8 mouse cellular contexts compared by ENCODE assay signal in the genomic region with DNA sequence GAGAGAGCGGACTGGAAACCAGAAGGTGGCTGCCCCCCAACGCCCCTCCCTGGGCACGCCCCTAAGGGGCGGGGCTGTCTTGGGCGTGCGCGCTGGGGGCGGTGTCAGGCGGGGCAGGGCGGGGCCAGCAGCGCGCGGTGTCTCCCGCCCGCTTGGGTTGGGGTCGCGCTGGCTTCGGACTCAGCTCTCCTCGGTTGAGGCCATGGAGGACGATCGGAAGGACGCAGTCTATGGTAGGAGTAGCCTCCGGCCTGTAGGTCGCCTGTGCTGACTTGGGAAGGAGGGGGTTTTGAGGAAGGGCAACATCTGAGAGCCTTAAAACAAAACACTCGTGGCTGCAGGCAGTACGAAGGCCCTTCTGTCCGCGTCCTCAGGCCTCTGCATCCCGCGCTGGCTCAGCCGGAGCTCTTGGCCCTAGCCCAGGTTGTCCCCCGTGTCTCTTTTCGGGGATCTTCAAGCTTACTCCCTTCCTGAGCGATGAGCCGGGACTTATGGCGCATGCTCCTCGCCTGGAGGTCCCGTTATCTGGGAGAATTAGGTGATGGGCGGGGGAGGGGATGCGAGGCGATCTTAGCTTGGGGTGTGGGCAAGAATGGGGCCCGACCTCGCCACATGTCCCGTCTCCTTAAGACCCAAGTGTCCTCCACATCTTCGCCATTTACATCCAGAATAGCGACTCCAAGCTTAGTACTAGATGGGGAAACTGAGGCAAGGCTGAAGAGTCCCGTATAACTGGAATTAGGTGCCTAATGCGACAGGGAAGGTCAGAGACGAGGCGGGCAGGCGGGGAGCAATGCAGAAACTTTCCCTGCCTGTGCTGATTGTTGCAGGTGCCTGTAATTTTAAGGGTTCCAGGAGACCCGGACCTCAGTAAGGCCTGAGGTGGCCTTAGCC. TPM values are rescaled to one million over a fixed set of nuclear protein-coding genes. Genes with fewer than 3 reads are reported as not detected.
DNase-seq lines count a peak whose midpoint lies in the region; TF ChIP-seq lines count a peak whose summit lies in the region.

Slc44a2 (plus strand) TSS at position 80 of the 894 bp plus-strand sequence.

- DNase-seq in adipocyte (ENCODE audit: low spot score), result peak; percentile 80
- peak; percentile 85 for DNase-seq in gastrocnemius, postnatal 10 days
- peak; percentile 92 for DNase-seq in induced T-regulatory cell, adult 2 months (ENCODE audit: low read depth)
- DNase-seq in left cerebral cortex, adult 8-10 months (ENCODE audit: low spot score in 2 of 2), result peak; percentile 49 to 61
- DNase-seq in right cerebral cortex, adult 2 months (ENCODE audit: low spot score in 2 of 2), result peak; percentile 75 to 78
- DNase-seq in urinary bladder, postnatal 10 days (ENCODE audit: low spot score), result peak; percentile 31

- no peaks in the 10 kb centered on the region for H3K27me3 ChIP-seq in megakaryocyte, embryonic 14.5 days (replicated peaks)

- peak; percentile 56; the same call in 1 of the 2 replicates for TF ChIP-seq POLR2A in cortical plate, adult 2 months (IDR thresholded peaks at IDR 0.05; ENCODE audit: extremely low read depth, insufficient read depth, low read length)

- H3K4me1 ChIP-seq in cortical plate, adult 2 months (ENCODE audit: control insufficient read depth, insufficient read depth, low read length), result no peaks in the 10 kb centered on the region
- peaks cover 62% of the 10 kb centered on the region for H3K4me1 ChIP-seq in megakaryocyte, embryonic 14.5 days

- TF ChIP-seq CTCF in cortical plate, adult 2 months (IDR thresholded peaks at IDR 0.05; ENCODE audit: extremely low read depth, insufficient read depth, low read length), result no peak

- H3K4me3 ChIP-seq in cortical plate, adult 2 months (ENCODE audit: insufficient read depth, low read length), result peak within 1 kb of the TSS; percentile 88
- H3K4me3 ChIP-seq in megakaryocyte, embryonic 14.5 days (replicated peaks), result peak within 1 kb of the TSS; percentile 98

- peak within 1 kb of the TSS; percentile 20; the same call in 1 of the 2 replicates for H3K27ac ChIP-seq in cortical plate, adult 2 months (ENCODE audit: insufficient read depth, low read length)

- H3K36me3 ChIP-seq in megakaryocyte, embryonic 14.5 days (replicated peaks; ENCODE audit: low read length), result peaks cover 17% of the 10 kb centered on the region

- no peaks in the 10 kb centered on the region for H3K9me3 ChIP-seq in megakaryocyte, embryonic 14.5 days

RNA-seq across cellular contexts. Expression of gene Slc44a2, which starts in this region (rescaled TPM):
- polyA plus RNA-seq in cortical plate, adult 2 months (2012; rRNA removed), result 54.1 and 55.3 TPM in 2 replicates
- total RNA-seq in gastrocnemius, postnatal 10 days (2021), result 100 to 1,000 TPM; 131 to 140 TPM
- 10 to 100 TPM; 48.0 to 68.9 (median 52.3) TPM for total RNA-seq in left cerebral cortex, adult 8-10 months (2022)
- polyA plus RNA-seq in megakaryocyte, embryonic 14.5 days (2012; ENCODE audit: insufficient read depth, low replicate concordance), result 46.8 and 61.6 TPM in 2 replicates

Comparison
In these comparisons a context has a peak if more than half of its experiments do, and no peak if none do; other contexts are left out.
1. Peak in every context shown above with its lines: DNase-seq, H3K4me3 ChIP-seq and H3K27ac ChIP-seq.
2. DNase-seq: peak in every context shown above with its lines; median percentile 92 in induced T-regulatory cell, adult 2 months; 85 in gastrocnemius, postnatal 10 days; 80 in adipocyte; 76 in right cerebral cortex, adult 2 months; 55 in left cerebral cortex, adult 8-10 months; 31 in urinary bladder, postnatal 10 days.